Mouse (Mus musculus) adrenal gland, postnatal 25 days (tissue): Measurements from ENCODE around the gene Arhgef38. TPM values are rescaled to one million over a fixed set of nuclear protein-coding genes. Genes with fewer than 3 reads are reported as not detected.

Experiments used
- DNase-seq: peaks from one replicate; pipeline ENCODE4 v3.0.0; 2021; ENCODE audit warnings: mixed read lengths
- long read RNA-seq: library from polyadenylated mRNA; stranded (forward); transcript quantifications from one replicate; pipeline ENCODE4 v2.0.0, GENCODE M21; 2021
- total RNA-seq: library from RNA; stranded (reverse); gene quantifications from 2 replicates; pipeline ENCODE4 v1.2.3, GENCODE M21; 2021

The Arhgef38 gene
- not detected in 2 replicates for total RNA-seq
- long read RNA-seq: 0 reads

GRCm38 (mm10) chr3:133234821-133235295 lies at the start of gene Arhgef38:
Arhgef38 (minus strand) TSS chr3:133234949.
- DNase-seq: no peak

- DNase-seq: peak; percentile 75
Observed at GRCm38 (mm10) chr3:133271887-133272286, 37.1 kb upstream of the Arhgef38 start.

- no peak for DNase-seq
Observed at GRCm38 (mm10) chr3:133258860-133259259, 24.1 kb upstream of the Arhgef38 start.

- no peak for DNase-seq
Observed at GRCm38 (mm10) chr3:133255842-133256241, 21.1 kb upstream of the Arhgef38 start.

- DNase-seq: no peak
Observed at GRCm38 (mm10) chr3:133244027-133244426, 9.3 kb upstream of the Arhgef38 start.

GRCm38 (mm10) chr3:133241916-133242315 lies 7.2 kb upstream of the Arhgef38 start:
- DNase-seq: no peak

- no peak for DNase-seq
Observed at GRCm38 (mm10) chr3:133233993-133234392, 756 bp downstream of the Arhgef38 start.

GRCm38 (mm10) chr3:133230427-133230826 lies 4.3 kb downstream of the Arhgef38 start:
- no peak for DNase-seq

- no peak for DNase-seq
Observed at GRCm38 (mm10) chr3:133229594-133229993, 5.2 kb downstream of the Arhgef38 start.

GRCm38 (mm10) chr3:133227258-133228012 lies 7.3 kb downstream of the Arhgef38 start:
- no peak for DNase-seq

GRCm38 (mm10) chr3:133218501-133218900 lies 16.2 kb downstream of the Arhgef38 start:
- DNase-seq: no peak

GRCm38 (mm10) chr3:133215198-133215819 lies 19.4 kb downstream of the Arhgef38 start:
- no peak for DNase-seq

- DNase-seq: no peak
Observed at GRCm38 (mm10) chr3:133213434-133214114, 21.2 kb downstream of the Arhgef38 start.

- no peak for DNase-seq
Observed at GRCm38 (mm10) chr3:133211324-133211723, 23.4 kb downstream of the Arhgef38 start.

- DNase-seq: no peak
Observed at GRCm38 (mm10) chr3:133203713-133204112, 31.0 kb downstream of the Arhgef38 start.

GRCm38 (mm10) chr3:133202171-133202570 lies 32.6 kb downstream of the Arhgef38 start:
- no peak for DNase-seq

- DNase-seq: no peak
Observed at GRCm38 (mm10) chr3:133188930-133189329, 45.8 kb downstream of the Arhgef38 start.

GRCm38 (mm10) chr3:133187524-133187923 lies 47.2 kb downstream of the Arhgef38 start:
- DNase-seq: no peak

- DNase-seq: no peak
Observed at GRCm38 (mm10) chr3:133176033-133176750, 58.6 kb downstream of the Arhgef38 start.

- no peak for DNase-seq
Observed at GRCm38 (mm10) chr3:133172291-133172690, 62.5 kb downstream of the Arhgef38 start.

GRCm38 (mm10) chr3:133169737-133170136 lies 65.0 kb downstream of the Arhgef38 start:
- DNase-seq: no peak

- no peak for DNase-seq
Observed at GRCm38 (mm10) chr3:133167550-133167949, 67.2 kb downstream of the Arhgef38 start.
